Mouse (Mus musculus) forebrain, embryonic 11.5 days (tissue): ENCODE measurements around the gene Cdc42se2. TPM values are rescaled to one million over a fixed set of nuclear protein-coding genes. Genes with fewer than 3 reads are reported as not detected.

Experiments
- ATAC-seq: fragments of 200-750 bp; cut with Nextera tagmentation; replicated peaks from 2 replicates; pipeline ENCODE4 v1.8.0; 2017; ENCODE audit warnings: moderate TSS enrichment; ENCODE audit not compliant: low FRiP score
- DNase-seq: peaks from one replicate; pipeline ENCODE4 v3.0.0-alpha.2; 2017; ENCODE audit warnings: low spot score
- H3K27ac ChIP-seq: fragments of 300-500 bp; sonication (generic); 2 replicates; pipeline ENCODE4 v1.5.1; 2014; ENCODE audit warnings: low read depth, low read length
- H3K27me3 ChIP-seq: fragments of 300-500 bp; sonication (generic); 2 replicates; pipeline ENCODE4 v1.6.1; 2014; ENCODE audit warnings: mild to moderate bottlenecking, low read length, mixed read lengths; ENCODE audit not compliant: control insufficient read depth, insufficient read depth
- H3K36me3 ChIP-seq: fragments of 300-500 bp; sonication (generic); 2 replicates; pipeline ENCODE4 v1.6.1; 2014; ENCODE audit warnings: mild to moderate bottlenecking, low read length, moderate library complexity, mixed read lengths; ENCODE audit not compliant: control insufficient read depth, insufficient read depth
- H3K4me1 ChIP-seq: fragments of 300-500 bp; sonication (generic); replicated peaks from 2 replicates; pipeline ENCODE4 v1.6.1; 2014; ENCODE audit warnings: low read length, mixed read lengths; ENCODE audit not compliant: control insufficient read depth, insufficient read depth
- H3K4me2 ChIP-seq: fragments of 300-500 bp; sonication (generic); 2 replicates; pipeline ENCODE4 v1.6.1; 2014; ENCODE audit warnings: low read depth, mild to moderate bottlenecking, low read length, moderate library complexity, mixed read lengths; ENCODE audit not compliant: severe bottlenecking
- H3K4me3 ChIP-seq: fragments of 300-500 bp; sonication (generic); 2 replicates; pipeline ENCODE4 v1.5.1; 2014; ENCODE audit warnings: low read depth, low read length
- H3K9ac ChIP-seq: fragments of 300-500 bp; sonication (generic); 2 replicates; pipeline ENCODE4 v1.6.1; 2014; ENCODE audit warnings: low read length
- H3K9me3 ChIP-seq: fragments of 300-500 bp; sonication (generic); 2 replicates; pipeline ENCODE4 v1.6.1; 2016; ENCODE audit warnings: low read length, mixed read lengths; ENCODE audit not compliant: control insufficient read depth
- WGBS: fragments of 180-500 bp; shearing (Covaris S2); extraction: QIAGEN DNeasy Blood & Tissue Kit; methylation state at CpG from one replicate; pipeline ENCODE4 v1.1.7; 2014; 5-methylcytosine and 5-hydroxymethylcytosine counted together
- polyA plus RNA-seq: library from polyadenylated mRNA; unstranded; fragments of >200 nt; fragmentation: Nextera tagmentation; extraction: Ambion mirVana; gene quantifications from 2 replicates; pipeline ENCODE4 v1.2.1, GENCODE M21; 2014

The Cdc42se2 gene
- polyA plus RNA-seq, 1 experiment from 2014 or later, result 221 TPM

DNA sequence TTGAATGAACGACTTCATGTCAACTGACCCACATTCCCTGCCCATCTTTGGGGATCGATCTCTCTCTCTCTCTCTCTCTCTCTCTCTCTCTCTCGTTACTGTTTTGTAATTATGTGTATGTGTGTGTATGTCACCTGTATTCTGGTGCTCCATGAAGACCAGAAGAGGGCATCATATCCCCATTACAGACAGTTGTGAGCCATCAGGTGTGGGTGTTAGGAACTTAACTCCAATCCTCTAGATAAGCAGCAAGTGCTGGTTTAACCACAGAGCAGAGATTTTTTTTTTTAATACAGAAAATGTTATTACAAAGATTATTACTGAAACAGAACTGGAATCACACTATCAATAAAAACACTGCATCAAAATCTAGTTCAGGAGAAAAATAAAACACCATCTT lies 1.9 kb downstream of the Cdc42se2 start:
- no peaks in the 10 kb centered on the region for H3K4me1 ChIP-seq
- ATAC-seq, result no peak

GRCm38 (mm10) chr11:54784436-54784835 lies 3.0 kb downstream of the Cdc42se2 start:
- Histone ChIP-seq H3K27me3 (no peaks in the 10 kb centered on the region), H3K4me1 (no peaks in the 10 kb centered on the region), H3K9ac (no peak overlapping the region), H3K27ac (no peak overlapping the region), H3K4me2 (no peak overlapping the region), H3K36me3 (no peaks in the 10 kb centered on the region), H3K4me3 (no peak overlapping the region), H3K9me3 (no peaks in the 10 kb centered on the region)
- 94% methylated on average over 3 of the region's 3 CpGs for WGBS
- ATAC-seq (no peak), DNase-seq (no peak)

More for the DNA sequence above, 1.9 kb downstream of the Cdc42se2 start:
- no peak for DNase-seq
- whole genome bisulfite sequencing, result 86% methylated on average over 3 of the region's 3 CpGs
- Histone ChIP-seq H3K27ac (no peak overlapping the region), H3K27me3 (no peaks in the 10 kb centered on the region), H3K36me3 (no peaks in the 10 kb centered on the region), H3K4me2 (no peak overlapping the region), H3K9ac (no peak overlapping the region), H3K9me3 (no peaks in the 10 kb centered on the region), H3K4me3 (no peak overlapping the region)

DNA sequence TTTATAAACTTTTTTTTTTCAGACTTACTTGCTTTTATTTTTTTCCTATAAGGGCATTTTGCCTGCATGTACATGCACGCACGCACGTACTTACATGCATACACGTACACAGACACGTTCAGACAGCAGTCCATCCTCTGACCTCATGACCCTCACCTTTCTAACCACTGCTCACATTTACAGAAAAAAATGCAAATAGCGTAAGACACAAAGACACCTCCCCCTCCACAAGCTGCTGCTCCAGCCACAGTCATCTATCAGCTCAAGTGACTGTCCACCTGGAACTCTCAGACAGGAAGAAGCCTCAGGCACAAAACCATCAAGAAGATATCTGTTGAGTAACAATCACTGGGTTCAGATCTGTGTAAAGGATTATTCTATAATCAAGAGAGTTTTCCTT lies 5.2 kb downstream of the Cdc42se2 start:
- Histone ChIP-seq H3K27ac (no peak overlapping the region), H3K27me3 (no peaks in the 10 kb centered on the region), H3K9ac (no peak overlapping the region), H3K9me3 (no peaks in the 10 kb centered on the region), H3K4me3 (no peak overlapping the region), H3K4me2 (no peak overlapping the region), H3K4me1 (no peaks in the 10 kb centered on the region), H3K36me3 (no peaks in the 10 kb centered on the region)
- WGBS, result 87% methylated on average over 6 of the region's 6 CpGs
- ATAC-seq, result no peak
- DNase-seq, result no peak

DNA sequence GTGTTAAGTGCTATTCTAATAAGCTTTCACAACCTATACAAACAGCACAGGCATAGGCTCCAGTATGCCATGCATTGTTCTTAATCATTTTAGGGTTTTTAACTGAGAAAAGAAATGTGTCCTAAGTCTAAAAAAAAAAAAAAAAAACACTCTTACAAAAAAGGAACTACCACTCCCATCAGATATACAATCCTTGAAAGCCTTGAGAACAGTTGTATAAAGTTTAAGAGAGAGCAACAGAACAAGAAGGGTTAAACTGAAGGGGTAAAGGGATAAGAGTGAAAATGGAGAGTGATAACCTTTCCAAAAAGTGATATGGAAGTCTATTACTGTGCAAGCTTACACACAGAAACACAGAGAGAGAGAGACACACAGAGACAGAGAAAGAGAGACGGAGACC lies 7.5 kb downstream of the Cdc42se2 start:
- 100% methylated on average over 1 of the region's 1 CpGs for WGBS
- Histone ChIP-seq H3K27me3 (no peaks in the 10 kb centered on the region), H3K4me3 (no peak overlapping the region), H3K4me2 (no peak overlapping the region), H3K9ac (no peak overlapping the region), H3K36me3 (no peaks in the 10 kb centered on the region), H3K9me3 (no peaks in the 10 kb centered on the region; the same call in 1 of the 2 replicates), H3K4me1 (no peaks in the 10 kb centered on the region), H3K27ac (no peak overlapping the region)
- ATAC-seq, result no peak
- no peak for DNase-seq

GRCm38 (mm10) chr11:54778131-54778844 lies 9.2 kb downstream of the Cdc42se2 start:
- Histone ChIP-seq H3K4me2 (no peak overlapping the region), H3K9me3 (no peaks in the 10 kb centered on the region; the same call in 1 of the 2 replicates), H3K36me3 (no peaks in the 10 kb centered on the region), H3K27ac (no peak overlapping the region), H3K27me3 (no peaks in the 10 kb centered on the region), H3K4me3 (no peak overlapping the region), H3K9ac (no peak overlapping the region), H3K4me1 (no peaks in the 10 kb centered on the region)
- no peak for ATAC-seq
- DNase-seq, result no peak
- 90% methylated on average over 1 of the region's 1 CpGs for WGBS

DNA sequence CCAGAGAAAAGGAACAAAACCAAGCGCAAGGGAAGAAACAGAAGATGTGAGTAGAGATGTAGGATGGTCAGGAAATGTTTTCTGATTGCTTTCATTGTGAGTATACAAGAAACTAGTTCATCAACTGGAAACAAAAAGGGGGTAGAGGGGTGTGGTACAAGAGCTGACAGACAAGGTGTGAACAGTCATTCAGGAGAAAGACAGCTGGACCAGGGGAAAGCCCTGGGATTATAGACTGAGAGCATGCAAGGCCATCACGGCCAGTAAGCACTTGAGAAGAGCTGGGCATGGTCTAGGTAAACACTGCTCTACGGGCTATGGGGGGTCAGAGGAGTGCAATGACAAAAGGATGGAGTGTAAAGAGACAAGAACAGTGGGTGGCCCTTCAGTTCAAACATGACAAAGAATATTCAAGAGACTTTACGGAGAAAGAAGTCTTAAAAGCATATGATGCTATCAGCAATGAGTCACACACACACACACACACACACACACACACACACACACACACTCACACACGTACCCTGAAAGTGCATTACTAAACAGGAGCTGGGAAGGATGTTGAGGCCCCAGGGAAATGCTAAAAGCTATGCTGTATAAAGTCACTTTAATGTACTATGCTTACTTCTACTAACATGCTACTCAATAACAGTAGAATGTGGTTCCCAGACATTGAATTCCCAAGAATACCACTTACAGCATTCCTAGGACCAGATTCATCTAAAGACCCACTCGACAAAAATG lies 9.9 kb downstream of the Cdc42se2 start:
- WGBS, result 75% methylated on average over 6 of the region's 6 CpGs
- Histone ChIP-seq H3K9ac (no peak overlapping the region), H3K27ac (no peak overlapping the region), H3K36me3 (no peaks in the 10 kb centered on the region), H3K4me1 (no peaks in the 10 kb centered on the region), H3K4me2 (no peak overlapping the region), H3K4me3 (no peak overlapping the region), H3K9me3 (no peaks in the 10 kb centered on the region; the same call in 1 of the 2 replicates), H3K27me3 (no peaks in the 10 kb centered on the region)
- ATAC-seq (no peak), DNase-seq (no peak)

DNA sequence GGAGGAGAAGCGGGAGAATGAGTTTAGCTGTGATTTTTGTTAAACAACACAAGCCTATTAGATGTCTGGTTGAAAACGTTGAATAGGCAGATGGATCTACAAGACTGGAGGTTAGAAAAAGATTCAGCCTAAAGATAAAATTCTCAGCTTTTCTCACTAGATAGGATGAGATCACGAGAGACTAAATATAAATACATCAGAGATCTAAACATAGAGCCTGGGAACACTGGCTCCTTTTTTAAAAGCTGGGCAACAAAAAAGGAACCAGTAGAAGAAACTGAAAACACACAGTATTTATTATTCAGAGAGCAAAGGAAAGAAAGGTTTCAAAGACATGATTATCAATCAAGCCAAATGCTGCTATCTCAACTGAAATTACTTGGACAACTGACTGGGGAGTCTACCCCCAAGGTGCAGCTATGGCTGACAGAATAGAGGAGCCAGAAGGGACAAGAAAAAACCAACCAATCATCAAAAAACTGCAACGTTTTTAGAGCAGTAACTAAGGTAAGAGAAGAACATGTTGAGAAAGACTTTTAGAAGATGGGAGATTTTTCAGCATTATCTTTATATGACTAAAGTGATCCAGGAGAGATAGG lies 10.6 kb downstream of the Cdc42se2 start:
- Histone ChIP-seq H3K4me3 (no peak overlapping the region), H3K4me1 (no peaks in the 10 kb centered on the region), H3K9me3 (no peaks in the 10 kb centered on the region; the same call in 1 of the 2 replicates), H3K4me2 (no peak overlapping the region), H3K27me3 (no peaks in the 10 kb centered on the region), H3K27ac (no peak overlapping the region), H3K9ac (no peak overlapping the region), H3K36me3 (no peaks in the 10 kb centered on the region)
- no peak for ATAC-seq
- DNase-seq, result no peak
- WGBS, result 87% methylated on average over 4 of the region's 4 CpGs

DNA sequence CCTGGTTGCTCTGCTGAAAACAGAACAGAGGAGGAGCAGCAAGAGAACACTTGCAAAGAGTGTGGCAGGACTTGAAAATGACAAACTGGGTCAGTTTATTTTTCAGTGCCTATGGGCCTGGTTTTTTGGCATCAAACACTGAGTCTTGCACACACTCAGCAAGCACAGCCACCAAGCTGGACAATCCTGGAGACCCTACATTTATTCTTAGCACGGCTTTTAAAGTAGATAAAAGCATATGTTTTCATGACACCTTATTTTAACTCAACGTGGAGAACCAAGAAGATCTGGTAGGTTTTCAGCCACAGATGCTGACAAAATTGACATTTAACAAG lies 11.1 kb downstream of the Cdc42se2 start:
- DNase-seq (no peak), ATAC-seq (no peak)
- 93% methylated on average over 2 of the region's 2 CpGs for WGBS

More for the DNA sequence above, 11.1 kb downstream of the Cdc42se2 start:
- Histone ChIP-seq H3K9ac (no peak overlapping the region), H3K36me3 (no peaks in the 10 kb centered on the region), H3K27me3 (no peaks in the 10 kb centered on the region), H3K4me3 (no peak overlapping the region), H3K4me1 (no peaks in the 10 kb centered on the region), H3K27ac (no peak overlapping the region), H3K4me2 (no peak overlapping the region), H3K9me3 (no peaks in the 10 kb centered on the region; the same call in 1 of the 2 replicates)
